Mouse (Mus musculus) adrenal gland, adult 8-10 months (tissue): ENCODE results near the gene Chchd4. TPM values are rescaled to one million over a fixed set of nuclear protein-coding genes. Genes with fewer than 3 reads are reported as not detected.
A peak's percentile ranks its signal among the peaks of the same experiment; 100 is the strongest.
"Not testable (repeated sequence)": the region's sequence is repeated elsewhere in the genome, so short reads cannot be mapped to it uniquely, and the experiment has no call there.

Experiments used
- DNase-seq: peaks from one replicate; pipeline ENCODE4 v3.0.0; 2022
- total RNA-seq, 4 experiments: library from RNA; stranded (reverse); gene quantifications; 2 replicates each; pipeline ENCODE4 v1.2.4; 2022

The Chchd4 gene
- total RNA-seq, 4 experiments from 2014 or later: 16.6 to 19.3 (median 18.2) TPM

GRCm38 (mm10) chr6:91473805-91474440, 577 bp upstream of the Chchd4 start:
- no peak for DNase-seq

- no peak for DNase-seq
Measured at GRCm38 (mm10) chr6:91472319-91472718, 1.0 kb downstream of the Chchd4 start.

- not testable (repeated sequence) for DNase-seq
Measured at GRCm38 (mm10) chr6:91471427-91471826, 1.9 kb downstream of the Chchd4 start.

GRCm38 (mm10) chr6:91470712-91471111, 2.6 kb downstream of the Chchd4 start:
- DNase-seq: no peak

GRCm38 (mm10) chr6:91467106-91467505, 6.2 kb downstream of the Chchd4 start:
- no peak for DNase-seq

- no peak for DNase-seq
Measured at GRCm38 (mm10) chr6:91465756-91466155, 7.6 kb downstream of the Chchd4 start.

GRCm38 (mm10) chr6:91459471-91459870, 13.9 kb downstream of the Chchd4 start:
- no peak for DNase-seq

GRCm38 (mm10) chr6:91454546-91454945, 18.8 kb downstream of the Chchd4 start:
- DNase-seq: no peak

GRCm38 (mm10) chr6:91452056-91452455, 21.3 kb downstream of the Chchd4 start:
- DNase-seq: no peak

- no peak for DNase-seq
Measured at GRCm38 (mm10) chr6:91449472-91450225, 23.7 kb downstream of the Chchd4 start.

GRCm38 (mm10) chr6:91445316-91445715, 28.0 kb downstream of the Chchd4 start:
- no peak for DNase-seq

GRCm38 (mm10) chr6:91441145-91441662, 32.1 kb downstream of the Chchd4 start:
- no peak for DNase-seq

- peak; percentile 93 for DNase-seq
Measured at GRCm38 (mm10) chr6:91440474-91441144, 32.7 kb downstream of the Chchd4 start.

GRCm38 (mm10) chr6:91424151-91424550, 49.2 kb downstream of the Chchd4 start:
- DNase-seq: no peak

- no peak for DNase-seq
Measured at GRCm38 (mm10) chr6:91421629-91422028, 51.7 kb downstream of the Chchd4 start.

- DNase-seq: peak; percentile 19
Measured at GRCm38 (mm10) chr6:91417291-91417845, 56.0 kb downstream of the Chchd4 start.

GRCm38 (mm10) chr6:91416146-91416545, 57.2 kb downstream of the Chchd4 start:
- DNase-seq: no peak

- DNase-seq: no peak
Measured at GRCm38 (mm10) chr6:91414890-91415289, 58.5 kb downstream of the Chchd4 start.
